Mouse (Mus musculus): ENCODE measurements around the gene 1700017N19Rik. TPM values are rescaled to one million over a fixed set of nuclear protein-coding genes. Genes with fewer than 3 reads are reported as not detected.

The 1700017N19Rik gene
- polyA plus RNA-seq, 1 experiment from 2014 or later, result not detected

- 0 out of 2 replicates have a peak, but pooled peaks have one; percentile 44 for ATAC-seq (ENCODE audit: low FRiP score, low read depth)
- 76% methylated on average over 2 of the region's 2 CpGs for WGBS
- Histone ChIP-seq H3K27me3 (no peaks in the 10 kb centered on the region), H3K4me1 (no peaks in the 10 kb centered on the region), H3K27ac (replicated peaks) (no peak overlapping the region), H3K9me3 (no peaks in the 10 kb centered on the region), H3K9ac (replicated peaks) (no peak overlapping the region), H3K4me3 (no peak overlapping the region), H3K36me3 (no peaks in the 10 kb centered on the region), H3K4me2 (replicated peaks) (no peak overlapping the region)
Observed at GRCm38 (mm10) chr10:100604254-100604653, 14.0 kb downstream of the 1700017N19Rik start.

- WGBS, result 71% methylated on average over 6 of the region's 6 CpGs
- Histone ChIP-seq H3K27ac (replicated peaks) (no peak overlapping the region), H3K36me3 (no peaks in the 10 kb centered on the region), H3K4me1 (no peaks in the 10 kb centered on the region), H3K4me2 (replicated peaks) (no peak overlapping the region), H3K9ac (replicated peaks) (no peak overlapping the region), H3K4me3 (no peak overlapping the region), H3K9me3 (no peaks in the 10 kb centered on the region), H3K27me3 (no peaks in the 10 kb centered on the region)
- 0 out of 2 replicates have a peak, but pooled peaks have one; percentile 56 for ATAC-seq (ENCODE audit: low FRiP score, low read depth)
Observed at GRCm38 (mm10) chr10:100617233-100617903, 27.1 kb downstream of the 1700017N19Rik start.

- H3K27me3 ChIP-seq, result no peaks in the 10 kb centered on the region
- H3K4me1 ChIP-seq, result no peaks in the 10 kb centered on the region
- no peaks in the 10 kb centered on the region for H3K9me3 ChIP-seq
- no peak overlapping the region for H3K27ac ChIP-seq (replicated peaks)
- WGBS, result 90% methylated on average over 7 of the region's 7 CpGs
- H3K36me3 ChIP-seq, result no peaks in the 10 kb centered on the region
- no peak overlapping the region for H3K9ac ChIP-seq (replicated peaks)
- no peak overlapping the region for H3K4me2 ChIP-seq (replicated peaks)
- H3K4me3 ChIP-seq, result no peak overlapping the region
- no peak for ATAC-seq (ENCODE audit: low FRiP score, low read depth)
Observed at GRCm38 (mm10) chr10:100619474-100619873, 29.2 kb downstream of the 1700017N19Rik start.

- Histone ChIP-seq H3K4me2 (replicated peaks) (no peak overlapping the region), H3K4me1 (no peaks in the 10 kb centered on the region), H3K9me3 (no peaks in the 10 kb centered on the region), H3K4me3 (no peak overlapping the region), H3K36me3 (no peaks in the 10 kb centered on the region), H3K27ac (replicated peaks) (no peak overlapping the region), H3K9ac (replicated peaks) (no peak overlapping the region), H3K27me3 (no peaks in the 10 kb centered on the region)
- ATAC-seq (ENCODE audit: low FRiP score, low read depth), result no peak
- WGBS, result 92% methylated on average over 12 of the region's 12 CpGs
Observed at GRCm38 (mm10) chr10:100620040-100620439, 29.8 kb downstream of the 1700017N19Rik start.

- Histone ChIP-seq H3K4me2 (replicated peaks) (no peak overlapping the region), H3K4me1 (no peaks in the 10 kb centered on the region), H3K27ac (replicated peaks) (no peak overlapping the region), H3K9me3 (no peaks in the 10 kb centered on the region), H3K27me3 (no peaks in the 10 kb centered on the region), H3K9ac (replicated peaks) (no peak overlapping the region), H3K36me3 (no peaks in the 10 kb centered on the region), H3K4me3 (no peak overlapping the region)
- WGBS, result 77% methylated on average over 3 of the region's 3 CpGs
- no peak for ATAC-seq (ENCODE audit: low FRiP score, low read depth)
Observed at GRCm38 (mm10) chr10:100622494-100622893, 32.2 kb downstream of the 1700017N19Rik start.

GRCm38 (mm10) chr10:100629762-100630438 lies 39.6 kb downstream of the 1700017N19Rik start:
- Histone ChIP-seq H3K9ac (replicated peaks) (no peak overlapping the region), H3K9me3 (no peaks in the 10 kb centered on the region), H3K4me1 (no peaks in the 10 kb centered on the region), H3K4me3 (no peak overlapping the region), H3K27ac (replicated peaks) (no peak overlapping the region), H3K4me2 (replicated peaks) (peak overlapping the region; percentile 21), H3K27me3 (no peaks in the 10 kb centered on the region), H3K36me3 (no peaks in the 10 kb centered on the region)
- peak; percentile 70 for ATAC-seq (ENCODE audit: low FRiP score, low read depth)
- 26% methylated on average over 20 of the region's 20 CpGs for WGBS

GRCm38 (mm10) chr10:100642887-100643286 lies 52.6 kb downstream of the 1700017N19Rik start:
- Histone ChIP-seq H3K4me1 (no peaks in the 10 kb centered on the region), H3K9ac (replicated peaks) (no peak overlapping the region), H3K9me3 (no peaks in the 10 kb centered on the region), H3K27me3 (no peaks in the 10 kb centered on the region), H3K36me3 (no peaks in the 10 kb centered on the region), H3K4me2 (replicated peaks) (no peak overlapping the region), H3K4me3 (no peak overlapping the region), H3K27ac (replicated peaks) (no peak overlapping the region)
- no peak for ATAC-seq (ENCODE audit: low FRiP score, low read depth)
- WGBS, result 74% methylated on average over 3 of the region's 3 CpGs

- Histone ChIP-seq H3K9me3 (no peaks in the 10 kb centered on the region), H3K27ac (replicated peaks) (no peak overlapping the region), H3K4me3 (no peak overlapping the region), H3K4me2 (replicated peaks) (no peak overlapping the region), H3K27me3 (no peaks in the 10 kb centered on the region), H3K36me3 (no peaks in the 10 kb centered on the region), H3K9ac (replicated peaks) (no peak overlapping the region), H3K4me1 (no peaks in the 10 kb centered on the region)
- WGBS, result 89% methylated on average over 4 of the region's 4 CpGs
- no peak for ATAC-seq (ENCODE audit: low FRiP score, low read depth)
Observed at GRCm38 (mm10) chr10:100645331-100645935, 55.1 kb downstream of the 1700017N19Rik start.

GRCm38 (mm10) chr10:100654183-100654582 lies 63.9 kb downstream of the 1700017N19Rik start:
- Histone ChIP-seq H3K27ac (replicated peaks) (no peak overlapping the region), H3K4me2 (replicated peaks) (no peak overlapping the region)
- no peak for ATAC-seq (ENCODE audit: low FRiP score, low read depth)

GRCm38 (mm10) chr10:100661970-100662590 lies 71.8 kb downstream of the 1700017N19Rik start:
- Histone ChIP-seq H3K36me3 (no peaks in the 10 kb centered on the region), H3K4me2 (replicated peaks) (no peak overlapping the region), H3K27ac (replicated peaks) (no peak overlapping the region), H3K9me3 (no peaks in the 10 kb centered on the region), H3K4me1 (no peaks in the 10 kb centered on the region), H3K4me3 (no peak overlapping the region), H3K9ac (replicated peaks) (no peak overlapping the region), H3K27me3 (no peaks in the 10 kb centered on the region)
- WGBS, result 52% methylated on average over 2 of the region's 2 CpGs
- ATAC-seq (ENCODE audit: low FRiP score, low read depth), result no peak

More at GRCm38 (mm10) chr10:100654183-100654582, 63.9 kb downstream of the 1700017N19Rik start:
- Histone ChIP-seq H3K9me3 (no peaks in the 10 kb centered on the region), H3K27me3 (no peaks in the 10 kb centered on the region), H3K9ac (replicated peaks) (no peak overlapping the region), H3K36me3 (no peaks in the 10 kb centered on the region), H3K4me1 (no peaks in the 10 kb centered on the region), H3K4me3 (no peak overlapping the region)
